Mouse (Mus musculus) cerebellum, adult 2 months (tissue): ENCODE measurements at regions not wholly inside any gene's neighbourhood (a gene's known extent, or its start where the extent isn't known, plus 50 kb on each side); places are given as distances from the start of the nearest gene placed in this dataset.

ENCODE experiments used
- DNase-seq, 2 experiments: peaks; one replicate each; pipeline ENCODE4 v3.0.0; 2021
- H3K27ac ChIP-seq: fragments of 200-500 bp; 2 replicates; pipeline ENCODE4 v1.5.1; 2012; ENCODE audit warnings: low read length, control low read depth, inconsistent platforms; ENCODE audit not compliant: insufficient read depth
- H3K27me3 ChIP-seq: fragments of 200-500 bp; 2 replicates; pipeline ENCODE4 v1.6.1; 2012; ENCODE audit warnings: inconsistent platforms, mild to moderate bottlenecking, low read length, moderate library complexity; ENCODE audit not compliant: control insufficient read depth, insufficient read depth
- H3K4me1 ChIP-seq: fragments of 200-500 bp; 2 replicates; pipeline ENCODE4 v1.6.1; 2011; ENCODE audit warnings: low read length; ENCODE audit not compliant: control insufficient read depth, insufficient read depth
- H3K4me3 ChIP-seq: fragments of 200-500 bp; replicated peaks from 2 replicates; pipeline ENCODE3; 2011; ENCODE audit warnings: mild to moderate bottlenecking, low read depth, low read length, control low read depth; ENCODE audit not compliant: insufficient read depth
- CTCF ChIP-seq: fragments of 200-500 bp; IDR thresholded peaks from 2 replicates; pipeline ENCODE4 v1.5.1; 2011; ENCODE audit warnings: low read depth, mild to moderate bottlenecking, control low read depth, low read length, moderate library complexity, borderline replicate concordance; ENCODE audit not compliant: insufficient read depth
- POLR2A ChIP-seq: fragments of 200-500 bp; IDR thresholded peaks from 2 replicates; pipeline ENCODE4 v1.6.1; 2011; ENCODE audit warnings: low read length, control low read depth, borderline replicate concordance; ENCODE audit not compliant: insufficient read depth
- WGBS: fragments of 180-500 bp; shearing (Covaris S2); methylation state at CpG from one replicate; pipeline ENCODE4 v1.1.7; 2018; 5-methylcytosine and 5-hydroxymethylcytosine counted together

- Histone ChIP-seq H3K4me1 (no peaks in the 10 kb centered on the region), H3K27me3 (no peaks in the 10 kb centered on the region), H3K4me3 (no peak overlapping the region), H3K27ac (no peak overlapping the region)
- no peak for DNase-seq
- TF ChIP-seq CTCF (no peak), POLR2A (no peak)
- 91% methylated on average over 3 of the region's 3 CpGs for whole genome bisulfite sequencing
Measured at GRCm38 (mm10) chr8:60806772-60807171, 83.4 kb upstream of the Hpf1 start.

DNA sequence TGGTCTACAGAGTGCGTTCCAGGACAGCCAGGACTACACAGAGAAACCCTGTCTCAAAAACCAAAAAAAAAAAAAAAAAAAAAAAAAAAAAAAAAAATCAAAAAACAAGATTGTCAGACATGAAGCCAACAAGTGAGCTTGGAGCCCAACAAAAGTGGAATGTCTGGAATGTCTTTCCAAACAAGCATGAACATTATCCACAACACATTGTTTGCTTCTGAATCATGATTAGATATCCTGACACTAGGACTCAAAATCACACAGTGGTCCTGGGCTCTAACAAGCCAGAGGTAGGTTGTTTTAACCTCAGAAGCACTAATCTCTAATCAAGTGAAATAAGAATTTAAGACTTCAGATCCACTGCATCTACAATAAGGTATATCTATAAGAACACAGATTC, 80.4 kb upstream of the Hpf1 start:
- Histone ChIP-seq H3K27me3 (no peaks in the 10 kb centered on the region), H3K4me1 (no peaks in the 10 kb centered on the region), H3K4me3 (no peak overlapping the region), H3K27ac (no peak overlapping the region)
- WGBS: 91% methylated on average over 1 of the region's 1 CpGs
- TF ChIP-seq POLR2A (no peak), CTCF (no peak)
- no peak for DNase-seq

GRCm38 (mm10) chr8:60810955-60811354, 79.3 kb upstream of the Hpf1 start:
- TF ChIP-seq POLR2A (no peak), CTCF (no peak)
- no peaks in the 10 kb centered on the region for H3K27me3 ChIP-seq
- DNase-seq: no peak
- H3K4me1 ChIP-seq: no peaks in the 10 kb centered on the region
- 8% methylated on average over 4 of the region's 4 CpGs for WGBS
- H3K4me3 ChIP-seq: no peak overlapping the region
- no peak overlapping the region for H3K27ac ChIP-seq

GRCm38 (mm10) chr8:60825676-60826442, 64.4 kb upstream of the Hpf1 start:
- no peak for DNase-seq
- no peak overlapping the region for H3K27ac ChIP-seq
- H3K27me3 ChIP-seq: no peaks in the 10 kb centered on the region
- TF ChIP-seq POLR2A: no peak
- no peak for TF ChIP-seq CTCF
- H3K4me1 ChIP-seq: no peaks in the 10 kb centered on the region
- H3K4me3 ChIP-seq: no peak overlapping the region
- 52% methylated on average over 11 of the region's 11 CpGs for WGBS

DNA sequence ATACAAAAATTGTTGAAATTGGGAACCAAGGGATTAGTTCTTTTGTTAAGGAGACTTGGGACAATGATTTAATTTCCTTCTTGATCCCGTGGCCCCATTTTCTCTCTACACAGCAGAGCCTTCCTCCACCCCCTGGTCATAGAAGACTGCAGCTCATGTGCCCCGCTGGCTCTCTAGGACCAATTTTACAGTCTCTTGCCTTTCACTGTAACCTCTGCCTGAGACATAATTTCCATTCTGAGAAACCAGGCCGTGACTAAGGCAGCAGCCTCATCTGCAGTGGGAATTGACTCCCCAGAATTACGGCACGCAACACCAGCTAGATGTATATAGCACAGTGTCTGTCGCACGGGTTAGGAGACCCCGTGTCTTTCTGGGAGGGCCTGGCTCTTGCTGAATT, 63.0 kb upstream of the Hpf1 start:
- WGBS: 90% methylated on average over 8 of the region's 8 CpGs
- H3K27me3 ChIP-seq: no peaks in the 10 kb centered on the region
- no peak overlapping the region for H3K27ac ChIP-seq
- no peak overlapping the region for H3K4me3 ChIP-seq
- no peak for DNase-seq
- TF ChIP-seq POLR2A (no peak), CTCF (no peak)
- no peaks in the 10 kb centered on the region for H3K4me1 ChIP-seq

GRCm38 (mm10) chr8:60829093-60829492, 61.1 kb upstream of the Hpf1 start:
- 95% methylated on average over 4 of the region's 4 CpGs for WGBS

GRCm38 (mm10) chr8:60830556-60830955, 59.7 kb upstream of the Hpf1 start:
- H3K27ac ChIP-seq: no peak overlapping the region
- no peak for DNase-seq
- no peak overlapping the region for H3K4me3 ChIP-seq
- no peak for TF ChIP-seq POLR2A
- no peak for TF ChIP-seq CTCF
- H3K4me1 ChIP-seq: no peaks in the 10 kb centered on the region
- H3K27me3 ChIP-seq: no peaks in the 10 kb centered on the region
- WGBS: 79% methylated on average over 1 of the region's 1 CpGs

More at GRCm38 (mm10) chr8:60829093-60829492, 61.1 kb upstream of the Hpf1 start:
- no peak overlapping the region for H3K4me3 ChIP-seq
- TF ChIP-seq CTCF (no peak), POLR2A (no peak)
- DNase-seq: no peak
- H3K4me1 ChIP-seq: no peaks in the 10 kb centered on the region
- H3K27me3 ChIP-seq: no peaks in the 10 kb centered on the region
- no peak overlapping the region for H3K27ac ChIP-seq

- H3K4me1 ChIP-seq: no peaks in the 10 kb centered on the region
- WGBS: 8% methylated on average over 3 of the region's 3 CpGs
- no peak for DNase-seq
- no peak overlapping the region for H3K27ac ChIP-seq
- H3K27me3 ChIP-seq: no peaks in the 10 kb centered on the region
- TF ChIP-seq CTCF (no peak), POLR2A (no peak)
- no peak overlapping the region for H3K4me3 ChIP-seq
Measured at GRCm38 (mm10) chr8:60838526-60838925, 51.7 kb upstream of the Hpf1 start.
